Mouse (Mus musculus) urinary bladder, postnatal 25 days (tissue): Measurements from ENCODE around the gene Fkbp1a.

ENCODE experiments used
- DNase-seq: peaks from one replicate; pipeline ENCODE4 v3.0.0; 2022; ENCODE audit warnings: low spot score

Fkbp1a gene

DNA sequence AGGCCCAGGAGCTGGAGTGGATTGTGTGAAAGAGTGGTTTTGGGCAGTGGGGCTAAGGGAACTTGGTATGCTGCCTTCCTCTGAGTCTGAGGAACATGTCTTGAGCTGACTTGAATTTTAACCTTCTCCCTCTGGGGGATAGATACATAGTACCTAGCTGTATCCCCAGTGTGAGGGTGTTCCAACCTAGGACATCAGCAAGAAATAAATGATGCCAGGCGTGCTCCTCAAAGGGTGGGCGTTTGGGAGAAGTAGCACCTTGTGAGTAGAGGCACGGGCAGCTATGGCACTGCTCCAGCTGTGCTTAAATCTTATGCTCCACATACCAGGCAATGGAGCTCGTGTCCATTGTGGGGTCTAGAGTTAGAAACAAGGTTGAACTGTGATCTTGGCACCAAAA, 4.3 kb downstream of the Fkbp1a start:
- no peak for DNase-seq

DNA sequence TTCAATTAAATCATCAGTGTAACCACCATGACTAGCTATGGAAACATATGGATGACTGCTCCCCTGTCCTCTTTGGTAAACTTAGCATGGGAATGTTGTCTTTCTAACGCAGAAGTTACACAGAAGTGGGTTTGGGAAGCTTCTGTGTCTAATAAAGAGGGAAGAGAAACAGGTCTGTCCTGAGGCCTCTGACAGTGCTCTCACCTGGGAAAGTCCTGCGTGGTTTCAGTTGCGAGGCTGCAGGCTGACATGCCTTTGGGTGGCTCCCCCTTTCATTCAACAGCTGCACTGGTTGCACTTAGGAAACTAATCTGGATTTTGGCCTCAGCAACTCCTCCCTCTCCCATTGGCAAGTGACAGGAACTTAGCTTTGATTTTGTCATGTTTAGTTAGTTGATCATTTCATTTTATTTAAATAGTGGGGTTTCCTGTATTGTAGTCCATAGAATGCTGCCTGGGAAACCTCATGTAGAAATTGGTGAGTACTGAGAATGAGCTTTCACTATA, 7.4 kb downstream of the Fkbp1a start:
- no peak for DNase-seq

DNA sequence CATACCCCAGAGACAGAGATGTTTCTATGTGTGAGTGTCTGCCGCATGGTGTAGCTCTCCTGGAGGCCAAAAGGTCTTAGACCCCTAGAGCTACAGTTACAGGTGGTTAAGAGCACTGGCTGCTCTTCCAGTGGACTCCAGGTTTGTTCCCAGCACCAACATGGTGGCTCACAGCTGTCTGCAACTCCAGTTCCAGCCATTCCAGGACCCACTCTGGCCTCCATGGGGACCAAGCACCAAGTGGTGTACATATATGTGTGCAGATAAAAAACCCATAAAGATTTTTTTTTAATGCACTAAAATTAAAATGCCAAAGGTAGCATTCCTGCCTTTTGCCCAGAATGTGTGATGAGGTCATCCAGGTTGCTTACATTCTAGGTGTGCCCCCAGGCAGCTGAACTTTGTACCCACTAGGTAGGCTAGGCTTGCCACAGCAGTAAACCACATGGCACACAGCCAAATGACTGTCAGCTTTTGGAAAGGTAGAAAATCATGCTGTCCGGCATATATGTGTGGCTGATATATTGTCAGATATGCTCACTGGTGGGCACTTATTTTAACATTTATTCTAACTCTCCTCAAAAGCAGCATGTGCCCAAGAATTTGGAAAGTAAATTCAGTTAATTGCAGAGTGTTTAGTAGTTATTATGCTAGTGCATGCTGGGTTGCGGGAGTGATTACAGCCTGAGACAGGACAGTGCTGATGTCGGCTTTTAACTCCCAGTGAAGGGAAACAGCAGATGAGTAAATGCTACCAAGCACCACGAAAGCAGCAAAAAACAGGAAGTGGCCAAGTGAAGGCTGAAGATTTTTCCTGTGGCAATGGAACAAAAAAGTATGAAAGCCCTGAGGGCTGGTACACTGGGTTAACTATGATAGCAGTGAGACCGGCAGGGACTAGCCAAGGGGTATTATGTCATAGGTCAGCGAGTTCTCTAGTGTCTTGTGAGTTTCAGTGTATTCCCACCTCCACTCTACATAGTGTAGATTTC, 20.9 kb downstream of the Fkbp1a start:
- peak; percentile 52 for DNase-seq

DNA sequence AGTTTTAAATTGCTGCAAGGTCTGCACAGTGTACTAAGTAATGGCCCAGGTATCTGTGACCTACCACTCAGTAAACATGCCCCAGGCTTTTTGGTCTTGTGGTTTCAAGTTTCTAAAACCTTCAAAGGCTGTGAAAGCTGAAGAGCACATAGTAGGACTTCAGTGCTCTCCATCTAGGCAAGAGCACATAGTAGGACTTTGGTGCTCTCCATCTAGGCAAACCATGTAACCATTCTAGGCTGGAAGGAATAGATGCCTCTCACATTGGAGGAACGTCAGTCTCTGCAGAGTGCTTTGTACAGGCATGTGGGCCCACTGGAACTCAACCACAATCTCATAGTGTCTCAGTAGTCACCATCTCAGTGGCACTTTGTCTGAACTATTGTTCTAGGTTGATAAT, 21.7 kb downstream of the Fkbp1a start:
- DNase-seq = no peak

DNA sequence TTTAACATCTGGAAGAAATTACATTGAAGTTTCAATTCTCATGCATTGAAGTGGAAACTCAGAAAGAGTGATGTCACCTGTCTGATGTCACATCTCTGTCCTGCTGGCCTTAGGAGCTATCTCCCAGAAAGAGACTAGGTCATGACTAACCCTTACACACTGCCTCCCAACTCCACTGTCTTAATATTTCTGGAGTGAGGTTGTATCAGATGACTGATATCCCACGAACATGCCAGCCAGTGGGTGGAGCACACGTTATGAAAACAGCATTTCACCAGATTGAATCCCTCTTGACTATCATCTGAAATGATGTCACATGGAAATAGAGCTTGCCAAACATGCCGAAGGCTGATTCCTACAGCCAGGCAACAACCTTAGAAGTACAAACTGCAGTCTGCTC, 22.7 kb downstream of the Fkbp1a start:
- no peak for DNase-seq

DNA sequence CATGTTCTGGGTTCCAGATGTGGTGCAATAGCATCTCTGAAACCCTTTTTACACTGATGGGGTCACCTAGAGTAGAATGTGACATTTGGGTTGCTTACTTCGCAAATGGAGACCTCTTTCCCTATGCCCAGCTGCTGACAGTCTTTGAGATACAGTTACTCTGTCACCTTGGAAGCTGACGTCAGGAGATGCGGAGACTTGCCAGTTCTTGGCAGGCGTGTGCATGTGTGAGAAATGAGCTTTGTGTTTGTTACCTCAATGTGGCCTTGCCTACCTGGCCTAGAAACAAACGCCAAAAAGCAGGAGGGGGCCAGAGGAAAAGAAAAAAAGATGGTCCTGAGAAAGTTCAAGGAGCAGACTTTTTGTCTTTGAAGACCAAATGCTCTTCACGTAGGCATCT, 24.6 kb downstream of the Fkbp1a start:
- DNase-seq = no peak

DNA sequence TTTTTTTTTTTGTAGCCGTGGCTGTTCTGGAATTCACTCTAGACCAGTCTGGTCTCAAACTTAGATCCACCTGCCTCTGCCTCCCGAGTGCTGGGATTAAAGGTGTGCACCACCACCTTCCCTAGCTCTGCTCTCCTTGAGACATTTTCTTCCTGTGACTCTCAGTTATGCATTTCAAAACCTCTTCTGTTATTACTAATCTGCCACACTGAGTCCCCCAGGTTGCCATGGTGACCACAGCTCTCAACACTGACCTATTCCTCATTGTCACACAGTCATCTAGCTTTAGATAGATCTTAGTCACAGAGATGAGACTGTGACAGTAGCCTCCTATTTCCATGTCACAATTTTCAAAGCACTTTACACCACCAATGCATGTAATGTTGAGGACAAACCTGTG, 27.2 kb downstream of the Fkbp1a start:
- DNase-seq = no peak

DNA sequence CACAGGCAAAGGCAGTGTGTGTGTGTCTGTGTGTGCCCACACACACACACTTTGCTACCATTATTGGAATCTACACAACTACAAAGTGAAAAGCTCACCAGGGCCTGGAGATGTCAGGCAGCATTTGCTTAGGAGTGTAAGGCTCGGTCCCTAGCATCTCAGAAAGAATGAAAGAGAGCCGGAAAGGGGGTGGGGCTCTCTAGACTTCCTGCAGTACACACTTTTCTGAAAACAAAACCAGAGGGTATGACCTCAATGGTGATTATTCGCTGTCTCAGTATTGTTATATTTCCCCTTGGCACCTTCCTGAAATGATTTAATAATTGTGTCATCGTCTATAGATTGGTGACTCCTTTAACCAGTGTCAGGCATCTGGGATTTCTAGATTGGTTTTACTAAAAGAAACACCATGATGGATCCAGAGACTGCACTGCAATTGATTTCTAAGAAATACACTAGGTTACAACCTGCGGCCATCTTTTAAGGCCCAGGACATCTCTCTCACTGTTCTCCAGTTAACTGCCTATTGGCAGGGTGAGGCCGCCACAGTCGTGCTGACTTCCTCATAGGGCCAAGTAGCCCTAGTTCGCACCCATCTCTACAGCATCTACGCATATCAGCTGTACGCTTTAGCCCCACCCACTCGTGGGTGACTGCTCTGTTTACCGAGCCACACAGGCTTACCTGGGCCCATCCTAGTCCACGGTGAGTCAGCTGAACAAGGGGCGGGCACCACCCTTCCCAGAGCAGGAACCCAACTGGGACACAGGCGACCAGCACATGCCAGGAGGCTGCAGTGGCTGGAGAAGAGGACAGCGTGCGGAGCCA, 29.8 kb downstream of the Fkbp1a start, which contains the start of gene Sdcbp2:
Gene Sdcbp2, plus strand, starts transcription at position 750 of the 828 bp plus-strand sequence.
- DNase-seq = peak; percentile 39

DNA sequence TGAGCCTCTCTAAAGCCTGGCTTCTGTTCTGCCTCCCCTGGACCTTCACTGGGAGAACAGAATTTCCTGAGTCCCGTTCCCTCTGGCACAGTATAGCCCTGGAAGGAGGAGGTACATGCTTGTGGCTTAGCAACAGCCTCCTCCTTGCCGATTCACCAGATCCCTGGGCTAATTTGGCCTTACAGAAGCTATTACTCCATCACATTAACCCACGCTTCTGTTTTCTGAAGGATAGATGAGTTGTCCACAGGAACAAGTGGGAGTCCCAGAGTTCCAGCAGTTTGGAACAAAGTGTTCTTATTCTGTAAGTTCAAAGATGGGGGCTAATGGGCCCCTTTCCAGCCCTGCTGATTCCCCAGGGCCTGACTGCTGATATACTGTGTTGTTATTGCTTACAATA, 31.4 kb downstream of the Fkbp1a start:
- no peak for DNase-seq

DNA sequence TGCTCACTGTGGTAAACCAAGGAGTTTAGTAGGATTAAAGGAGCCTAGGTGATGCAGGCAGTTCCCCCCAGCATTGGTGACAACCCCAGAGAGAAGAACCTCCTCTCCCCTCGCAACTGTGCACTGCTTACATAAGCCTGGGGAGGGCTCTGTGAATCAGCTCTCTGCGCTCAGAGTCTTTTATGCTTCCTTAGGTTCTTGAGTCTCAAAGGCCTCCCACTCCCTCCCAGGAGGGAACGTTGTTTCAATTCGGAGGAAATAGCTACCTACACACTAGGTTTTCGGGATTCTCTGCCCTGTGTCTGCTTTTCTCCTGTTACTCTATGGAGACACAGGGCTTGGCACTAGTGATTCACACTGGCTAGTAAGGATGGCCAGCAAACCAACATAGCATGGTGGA, 32.3 kb downstream of the Fkbp1a start:
- DNase-seq = no peak

DNA sequence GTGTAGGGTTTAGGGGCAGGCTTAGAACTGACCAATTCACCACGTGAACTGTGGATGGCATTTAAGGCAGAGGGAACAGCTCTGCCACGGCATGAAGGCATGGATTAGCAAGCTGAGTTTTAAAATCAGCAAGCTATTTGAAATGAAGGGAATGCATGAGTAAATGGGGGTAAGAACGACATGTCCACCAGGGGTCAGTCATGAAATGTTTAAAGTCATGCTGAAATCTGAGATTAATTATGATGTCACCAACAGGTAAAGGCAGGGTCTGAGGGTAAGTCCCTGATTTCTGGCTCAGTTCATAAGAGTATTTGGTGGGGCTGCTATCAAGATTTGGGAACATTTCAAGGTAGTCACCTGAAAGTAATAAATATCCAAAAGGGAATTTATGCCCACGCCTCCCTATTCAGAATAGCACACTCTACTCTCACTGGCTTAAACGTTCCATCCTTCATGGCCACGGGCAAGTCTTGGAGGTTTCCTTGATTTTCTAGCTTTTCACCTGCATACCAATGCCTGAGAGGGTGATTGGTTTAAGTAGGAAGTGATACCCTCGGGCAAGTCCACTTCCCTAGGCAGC, 32.9 kb downstream of the Fkbp1a start:
- no peak for DNase-seq

DNA sequence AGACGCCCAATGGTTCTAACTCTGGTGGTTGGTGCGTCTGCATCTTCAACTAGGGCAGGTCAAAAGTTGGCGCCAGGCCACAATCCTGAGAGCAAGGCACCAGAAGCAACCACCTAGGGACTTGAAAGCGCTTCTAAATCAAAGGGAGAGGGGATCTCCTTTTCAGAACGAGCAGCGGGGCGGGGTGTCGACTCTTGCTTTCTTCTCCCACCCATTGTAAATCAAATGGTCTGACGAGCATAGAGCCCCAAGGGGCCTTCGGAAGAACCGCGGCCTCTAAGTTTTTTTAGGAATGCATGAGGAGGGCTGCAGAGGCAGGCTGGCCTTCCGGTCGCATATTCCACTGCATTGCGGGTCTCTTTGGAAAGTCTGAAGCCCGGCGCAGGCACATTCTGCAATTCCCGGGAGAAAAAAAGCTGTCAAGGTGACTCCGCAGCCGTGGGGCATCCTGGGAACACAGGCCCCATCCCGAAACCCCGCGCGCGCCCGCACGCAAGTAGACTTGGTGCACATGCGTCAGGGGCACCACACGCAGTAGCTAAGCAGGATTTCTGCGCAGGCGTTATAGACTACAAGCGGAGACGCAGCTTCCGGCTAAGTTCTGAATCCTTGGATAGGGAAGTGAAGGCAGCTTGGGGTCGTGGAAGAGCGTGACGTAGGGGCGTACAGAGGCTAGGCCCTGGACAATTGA, 33.6 kb downstream of the Fkbp1a start:
- peak; percentile 70 for DNase-seq

DNA sequence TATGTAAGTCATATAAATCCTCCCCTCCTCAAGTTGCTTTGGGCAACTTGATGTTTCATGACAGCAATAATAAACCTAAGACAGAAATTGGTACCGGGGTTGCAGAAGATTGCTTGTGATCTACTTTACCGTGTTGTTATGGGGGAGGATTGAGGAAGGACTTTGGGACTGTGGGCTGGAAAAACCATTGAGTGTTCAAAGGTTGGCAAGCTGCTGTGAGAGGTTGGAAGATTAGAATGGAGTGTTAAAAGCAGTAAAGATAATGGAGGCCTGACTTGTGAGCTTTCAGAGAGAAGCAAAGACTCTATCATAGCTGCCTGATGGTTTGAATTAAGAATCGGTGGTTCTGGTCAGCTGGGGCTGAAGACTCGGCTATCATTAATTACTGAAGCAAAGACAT, 36.9 kb downstream of the Fkbp1a start:
- no peak for DNase-seq

DNA sequence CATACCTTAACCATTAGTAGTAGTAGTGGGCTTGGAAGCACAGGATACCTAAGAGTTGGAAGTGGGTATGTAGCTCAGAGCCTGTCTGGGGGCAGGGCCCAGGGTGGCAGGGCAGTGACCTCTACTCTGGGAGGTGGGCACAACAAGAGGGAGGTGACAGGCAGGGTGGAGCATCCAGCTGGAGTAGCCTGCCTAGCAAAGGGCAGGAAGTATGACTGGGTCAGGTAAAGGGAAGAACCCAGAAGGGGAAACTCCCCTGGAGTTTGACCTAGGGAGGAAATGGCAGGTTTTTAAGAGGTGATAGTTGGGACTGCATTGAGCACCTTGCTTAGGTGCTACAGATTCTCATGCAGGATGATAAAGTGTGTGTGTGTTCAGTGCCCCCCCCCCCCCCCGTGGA, 38.7 kb downstream of the Fkbp1a start:
- DNase-seq = no peak

DNA sequence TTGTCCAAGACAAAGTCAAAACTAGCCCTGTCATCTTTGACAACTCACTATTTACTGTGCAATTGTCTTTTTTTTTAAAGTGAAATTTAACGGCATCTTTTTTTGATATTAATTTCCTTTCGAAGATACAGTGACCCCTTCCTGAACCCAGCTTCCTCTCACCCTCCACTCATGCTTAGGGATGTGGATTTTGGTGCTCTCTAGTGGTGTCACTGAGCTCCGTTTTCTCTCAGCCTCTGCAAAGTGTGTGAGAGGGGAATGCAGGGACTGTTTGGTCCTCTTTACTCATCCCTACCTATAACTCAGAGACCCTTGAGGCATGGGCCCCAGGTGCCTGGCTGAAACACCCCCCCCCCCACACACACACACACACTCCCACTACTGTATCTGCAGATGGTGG, 43.7 kb downstream of the Fkbp1a start:
- no peak for DNase-seq

DNA sequence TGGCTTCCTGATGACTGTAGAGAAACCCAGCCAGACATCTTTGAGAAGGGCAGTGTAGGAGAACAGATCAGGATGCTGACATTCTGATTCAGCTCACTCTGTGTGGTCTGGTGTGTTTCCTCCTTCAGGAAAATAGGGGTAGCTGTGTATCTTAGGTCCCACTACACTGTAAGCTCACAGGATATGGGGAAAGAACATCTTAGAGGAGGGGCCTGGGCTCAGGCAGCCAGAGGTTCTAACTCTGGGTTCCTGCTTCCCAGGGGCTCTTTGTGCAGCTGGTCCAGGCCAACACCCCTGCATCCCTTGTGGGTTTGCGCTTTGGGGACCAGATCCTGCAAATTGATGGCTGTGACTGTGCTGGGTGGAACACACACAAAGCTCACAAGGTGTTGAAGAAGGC, 44.5 kb downstream of the Fkbp1a start:
- no peak for DNase-seq

DNA sequence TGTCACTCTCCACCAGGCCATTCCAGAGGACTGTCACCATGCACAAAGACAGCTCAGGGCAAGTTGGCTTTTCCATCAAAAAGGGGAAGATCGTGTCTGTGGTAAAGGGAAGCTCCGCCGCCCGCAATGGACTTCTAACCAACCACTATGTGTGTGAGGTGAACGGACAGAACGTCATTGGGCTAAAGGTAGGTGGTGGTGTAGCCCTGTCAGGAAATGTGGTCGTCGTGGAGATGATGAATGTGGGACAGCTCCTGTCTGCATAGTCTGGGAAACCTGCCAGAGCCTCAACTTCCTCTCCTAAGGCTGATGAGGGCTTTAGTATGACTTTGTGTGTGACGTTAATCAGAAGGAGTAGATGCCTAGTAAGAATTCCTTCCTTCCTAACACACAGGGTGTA, 45.0 kb downstream of the Fkbp1a start:
- no peak for DNase-seq

DNA sequence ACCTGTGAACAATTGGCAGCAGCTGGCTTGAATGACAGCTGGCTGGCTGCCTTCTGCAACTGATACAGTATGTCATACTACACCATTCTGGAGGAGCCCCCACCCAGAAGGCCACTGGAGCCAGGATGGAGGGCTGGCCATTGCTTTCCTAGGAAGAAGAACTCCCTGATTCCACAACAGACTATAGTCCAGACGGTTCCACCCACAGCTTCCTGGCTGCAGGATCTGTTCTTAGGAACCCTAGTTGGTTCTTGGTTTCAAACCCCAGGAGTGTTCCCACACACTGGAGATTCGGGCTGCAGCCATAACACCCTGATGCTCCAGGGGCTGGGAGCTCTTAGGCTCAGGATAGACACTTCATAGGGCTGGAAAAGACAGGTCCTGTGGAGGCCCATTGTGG, 55.8 kb downstream of the Fkbp1a start:
- no peak for DNase-seq

DNA sequence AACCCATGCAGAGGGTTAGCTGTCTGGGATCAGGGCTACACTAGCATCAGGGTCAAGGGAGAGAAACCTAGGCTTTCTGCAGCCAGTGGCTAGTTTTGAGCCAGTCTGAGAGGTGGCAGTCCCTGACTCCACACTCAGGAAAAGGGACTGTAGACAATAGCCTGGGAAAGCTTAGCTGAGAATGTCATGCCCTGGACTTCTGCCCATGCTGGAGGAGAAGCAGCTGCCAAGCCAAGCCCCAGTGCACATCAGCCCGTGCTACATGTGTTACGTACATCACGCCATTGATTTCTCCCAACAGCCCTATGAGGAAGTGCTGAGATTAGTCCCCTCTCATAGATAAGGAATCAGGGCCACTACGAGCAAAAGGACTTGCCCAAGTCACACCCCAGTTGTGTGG, 59.8 kb downstream of the Fkbp1a start:
- DNase-seq = no peak

DNA sequence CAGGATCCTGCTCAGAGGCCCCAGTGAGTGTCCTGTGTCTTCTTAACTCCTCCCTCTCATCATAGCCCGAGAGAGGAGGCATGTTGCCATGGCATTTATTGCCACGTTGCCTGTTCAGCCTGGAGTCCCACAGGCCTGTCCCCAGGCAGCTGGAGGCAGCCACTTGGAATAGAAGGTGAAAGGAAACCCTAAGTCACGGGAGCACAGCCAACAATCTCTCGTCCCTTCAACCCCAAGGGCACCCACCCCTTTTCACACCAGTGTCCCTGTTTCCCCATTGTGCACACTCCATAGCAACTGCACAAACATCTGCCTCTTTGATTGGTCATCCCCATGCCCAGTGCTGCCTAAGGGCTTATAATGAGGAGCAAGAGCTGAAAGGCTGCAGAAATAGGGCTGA, 61.3 kb downstream of the Fkbp1a start:
- DNase-seq = no peak

DNA sequence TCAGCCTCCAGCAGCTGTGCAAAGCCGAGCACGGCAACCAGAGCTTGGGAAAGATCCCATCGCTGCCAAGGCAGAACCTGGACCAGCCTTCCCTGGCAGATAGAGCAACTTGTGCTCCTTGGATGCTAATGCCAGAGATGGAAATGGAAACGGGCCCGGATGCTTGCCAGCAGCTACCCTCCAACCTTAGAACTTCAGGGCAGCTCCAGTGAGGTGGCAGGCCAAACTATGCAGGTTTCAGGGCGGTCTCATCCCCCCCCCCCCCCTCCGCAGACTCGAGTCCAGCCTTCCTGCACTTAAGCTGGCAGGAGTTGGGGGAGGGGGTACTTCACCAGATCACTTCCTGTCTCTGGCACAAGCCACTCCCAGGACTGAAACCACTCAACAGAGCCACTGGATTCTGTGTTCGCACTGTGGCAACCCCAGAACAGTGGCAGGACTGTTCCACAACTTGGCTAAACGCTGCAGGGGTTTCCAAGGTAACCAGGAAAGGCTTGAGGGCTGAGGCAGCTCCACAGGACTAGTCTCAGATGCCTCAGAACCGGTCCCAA, 63.2 kb downstream of the Fkbp1a start:
- DNase-seq = no peak

DNA sequence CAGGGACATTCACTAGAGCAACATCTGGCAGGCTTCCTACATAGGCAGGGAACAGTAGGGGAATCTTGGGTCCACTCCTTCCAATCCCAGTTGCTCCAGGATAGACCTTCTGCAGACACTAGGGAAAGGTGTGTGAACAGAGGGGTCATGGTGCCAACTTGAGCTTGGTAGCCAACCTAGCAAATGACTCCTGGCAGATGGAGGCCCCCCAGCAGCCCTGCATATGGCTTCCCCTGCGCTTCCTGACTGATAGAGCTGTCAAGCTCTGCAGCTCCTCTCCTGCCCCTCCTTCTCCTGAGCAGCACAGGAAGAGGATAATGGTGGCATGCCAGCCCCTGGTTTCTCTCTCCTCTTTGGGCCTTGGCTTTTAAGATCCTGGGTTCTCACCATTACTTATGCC, 66.2 kb downstream of the Fkbp1a start:
- no peak for DNase-seq
